Mouse (Mus musculus) retina, postnatal 7 days (tissue): ENCODE measurements around the gene Axin2.

Experiments
- DNase-seq: peaks from one replicate; pipeline ENCODE4 v3.0.0-alpha.2; 2012; ENCODE audit warnings: low read depth, low spot score

The Axin2 gene

GRCm38 (mm10) chr11:108928752-108929151 is 8.6 kb downstream of the Axin2 start:
- DNase-seq, result no peak

GRCm38 (mm10) chr11:108929176-108929575 is 9.0 kb downstream of the Axin2 start:
- DNase-seq, result no peak

GRCm38 (mm10) chr11:108929700-108930099 is 9.6 kb downstream of the Axin2 start:
- DNase-seq, result no peak

GRCm38 (mm10) chr11:108930612-108931011 is 10.5 kb downstream of the Axin2 start:
- DNase-seq, result no peak

GRCm38 (mm10) chr11:108933835-108934234 is 13.7 kb downstream of the Axin2 start:
- no peak for DNase-seq

- no peak for DNase-seq
These were observed 15.1 kb downstream of the Axin2 start for GRCm38 (mm10) chr11:108935128-108935868.

- DNase-seq, result no peak
These were observed 16.1 kb downstream of the Axin2 start for GRCm38 (mm10) chr11:108936016-108936792.

GRCm38 (mm10) chr11:108940655-108941412 is 20.7 kb downstream of the Axin2 start:
- DNase-seq, result no peak

GRCm38 (mm10) chr11:108941836-108942235 is 21.7 kb downstream of the Axin2 start:
- no peak for DNase-seq

GRCm38 (mm10) chr11:108943741-108944140 is 23.6 kb downstream of the Axin2 start:
- no peak for DNase-seq

- no peak for DNase-seq
These were observed 25.5 kb downstream of the Axin2 start for GRCm38 (mm10) chr11:108945666-108946065.

GRCm38 (mm10) chr11:108947425-108948184 is 27.5 kb downstream of the Axin2 start:
- no peak for DNase-seq

- no peak for DNase-seq
These were observed 28.4 kb downstream of the Axin2 start for GRCm38 (mm10) chr11:108948501-108948900.

GRCm38 (mm10) chr11:108948931-108949330 is 28.8 kb downstream of the Axin2 start:
- DNase-seq, result no peak

- DNase-seq, result no peak
These were observed 32.2 kb downstream of the Axin2 start for GRCm38 (mm10) chr11:108952343-108952742.

- DNase-seq, result no peak
These were observed 35.8 kb downstream of the Axin2 start for GRCm38 (mm10) chr11:108955943-108956342.

GRCm38 (mm10) chr11:108958349-108958748 is 38.2 kb downstream of the Axin2 start:
- no peak for DNase-seq

- DNase-seq, result no peak
These were observed 39.0 kb downstream of the Axin2 start for GRCm38 (mm10) chr11:108959196-108959595.

GRCm38 (mm10) chr11:108961651-108962065 is 41.5 kb downstream of the Axin2 start:
- no peak for DNase-seq

GRCm38 (mm10) chr11:108963476-108964232 is 43.5 kb downstream of the Axin2 start:
- DNase-seq, result no peak

GRCm38 (mm10) chr11:108965740-108966139 is 45.6 kb downstream of the Axin2 start:
- no peak for DNase-seq
